Mouse (Mus musculus): ENCODE measurements at regions not wholly inside any gene's neighbourhood (a gene's known extent, or its start where the extent isn't known, plus 50 kb on each side); places are given as distances from the start of the nearest gene placed in this dataset.

DNA sequence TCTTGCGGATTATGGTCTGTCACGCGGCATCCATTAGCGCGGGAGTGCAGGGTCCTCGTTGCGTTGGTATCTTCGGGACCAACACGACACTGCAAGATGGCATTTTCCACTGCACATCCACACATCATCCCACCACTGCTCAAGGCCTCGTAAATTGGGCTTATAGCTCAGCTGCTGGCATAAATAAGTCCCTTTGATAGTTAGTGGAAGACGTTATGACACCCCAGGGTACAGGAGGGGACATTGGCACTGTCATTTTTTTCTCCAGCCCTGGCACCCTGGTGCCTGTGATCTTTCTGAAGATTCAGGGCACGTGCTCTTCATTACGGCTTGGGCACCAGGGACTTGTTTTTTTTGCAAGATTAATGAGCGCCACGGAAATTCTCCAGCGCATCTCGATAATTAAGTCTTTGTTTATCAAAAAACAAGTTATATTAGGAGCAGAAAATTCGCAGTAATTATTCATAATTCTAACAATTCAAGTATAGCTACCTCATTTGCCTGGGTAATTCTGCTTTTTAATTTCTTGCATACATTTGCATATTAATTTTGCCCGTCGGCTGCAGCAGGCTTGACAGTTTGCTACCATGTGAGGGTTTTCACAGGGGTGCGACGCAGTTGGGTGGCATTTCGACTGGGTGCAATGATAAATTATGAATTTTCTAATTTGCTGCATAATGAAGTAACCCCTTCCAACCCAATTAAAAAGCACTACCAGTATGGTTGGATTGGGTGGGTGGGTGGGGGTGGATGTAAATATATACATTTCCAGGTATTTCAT lies 119.1 kb downstream of the Vrk1 start:
- peak; percentile 40 for DNase-seq

GRCm38 (mm10) chr12:106130071-106130676 lies 120.1 kb downstream of the Vrk1 start:
- no peak for DNase-seq

DNA sequence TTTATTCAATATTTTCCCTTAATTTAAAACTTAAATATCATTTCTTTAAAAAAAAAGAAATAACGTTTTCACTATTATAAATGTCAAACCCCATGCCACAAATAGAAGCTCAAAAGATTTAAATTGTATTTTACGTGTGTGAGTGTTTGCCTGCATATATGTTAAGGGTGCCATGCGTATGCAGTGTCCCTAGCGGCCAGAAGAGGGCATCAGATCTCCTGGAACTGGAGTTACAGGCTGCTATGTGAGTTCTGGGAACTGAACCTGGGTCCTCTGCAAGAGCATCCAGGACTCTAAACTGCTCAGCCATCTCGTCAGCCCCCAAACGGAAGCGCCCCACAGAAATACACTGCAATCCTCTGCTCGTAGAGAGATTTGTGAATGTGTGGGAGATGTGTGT lies 122.7 kb downstream of the Vrk1 start:
- no peak for DNase-seq

DNA sequence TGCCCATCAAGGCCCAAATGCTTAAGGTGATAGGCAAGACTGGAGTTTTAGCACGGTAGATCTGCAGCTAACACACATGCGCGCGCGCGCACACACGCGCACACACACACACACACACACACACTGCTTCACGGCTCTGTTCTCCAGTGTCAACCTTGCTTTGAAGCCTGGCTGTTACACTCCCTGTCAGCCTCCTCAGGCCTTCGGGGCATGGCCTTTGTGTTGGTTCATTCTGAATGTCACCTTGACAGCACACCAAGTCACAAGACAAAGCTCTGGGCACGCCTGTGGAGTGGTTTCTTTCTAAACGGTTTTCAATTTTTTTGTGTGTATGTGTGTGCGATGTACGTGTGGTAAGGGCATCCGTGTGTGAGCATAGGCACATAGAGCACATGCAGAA lies 128.4 kb downstream of the Vrk1 start:
- no peak for DNase-seq

GRCm38 (mm10) chr12:106139491-106139890 lies 129.5 kb downstream of the Vrk1 start:
- DNase-seq: no peak

DNA sequence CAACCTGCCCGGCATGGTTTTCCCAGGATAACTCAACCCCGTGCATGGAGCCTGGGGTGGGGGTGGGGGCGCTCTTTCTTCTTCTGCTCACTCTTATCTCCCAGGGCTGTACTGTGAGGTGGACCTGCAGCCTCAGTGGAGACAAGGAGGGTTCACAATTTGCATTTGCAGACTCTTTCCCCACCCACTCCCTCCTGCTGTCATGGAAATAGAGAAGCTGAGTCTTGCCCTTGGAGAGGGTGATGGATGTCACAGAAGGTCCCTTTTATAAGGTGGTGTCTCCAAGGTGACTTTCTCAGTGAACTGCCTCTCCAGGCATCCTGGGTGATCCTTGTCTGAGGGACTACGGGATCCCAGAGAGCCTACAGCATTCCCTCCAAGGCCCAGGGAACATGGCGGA lies 129.9 kb downstream of the Vrk1 start:
- no peak for DNase-seq

DNA sequence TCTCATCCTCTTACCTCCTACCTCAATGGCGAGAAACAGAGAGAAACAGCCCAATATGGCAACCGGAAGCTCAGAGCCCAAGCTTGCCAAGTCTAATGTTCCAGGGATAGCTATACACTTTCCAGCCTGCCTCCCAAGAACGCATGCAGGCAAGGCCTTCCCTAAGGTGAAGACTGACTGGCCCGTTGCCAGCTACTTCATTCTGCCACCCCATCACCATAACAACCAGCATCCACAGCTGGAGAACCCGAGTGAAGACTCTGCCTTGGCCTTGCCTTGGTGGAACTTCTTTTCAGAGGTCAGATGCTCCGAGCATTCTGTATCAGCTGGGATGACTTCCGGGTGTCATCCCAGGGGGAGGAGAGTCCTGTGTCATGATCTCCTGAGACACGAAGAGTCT lies 130.6 kb downstream of the Vrk1 start:
- DNase-seq: no peak

GRCm38 (mm10) chr12:106143548-106143947 lies 133.5 kb downstream of the Vrk1 start:
- no peak for DNase-seq

DNA sequence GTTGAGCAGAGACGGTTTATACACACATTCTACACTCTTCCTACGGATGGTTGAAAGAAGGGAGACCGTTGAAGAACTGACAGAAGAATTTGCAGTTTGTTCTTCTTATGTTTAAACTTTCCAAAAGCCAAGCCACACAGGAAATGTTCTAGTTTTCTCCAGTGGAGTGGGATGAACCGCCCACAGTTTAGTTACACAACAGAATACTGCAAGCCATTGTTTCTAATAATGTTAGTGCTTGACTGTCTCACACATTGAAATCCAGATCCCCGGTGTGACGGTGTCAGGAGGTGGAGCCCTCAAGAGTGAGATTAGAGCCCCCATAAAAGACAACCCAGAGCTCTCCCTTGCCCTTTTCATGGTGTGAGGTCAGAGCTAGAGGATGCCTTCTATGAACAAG lies 146.8 kb downstream of the Vrk1 start:
- no peak for DNase-seq

DNA sequence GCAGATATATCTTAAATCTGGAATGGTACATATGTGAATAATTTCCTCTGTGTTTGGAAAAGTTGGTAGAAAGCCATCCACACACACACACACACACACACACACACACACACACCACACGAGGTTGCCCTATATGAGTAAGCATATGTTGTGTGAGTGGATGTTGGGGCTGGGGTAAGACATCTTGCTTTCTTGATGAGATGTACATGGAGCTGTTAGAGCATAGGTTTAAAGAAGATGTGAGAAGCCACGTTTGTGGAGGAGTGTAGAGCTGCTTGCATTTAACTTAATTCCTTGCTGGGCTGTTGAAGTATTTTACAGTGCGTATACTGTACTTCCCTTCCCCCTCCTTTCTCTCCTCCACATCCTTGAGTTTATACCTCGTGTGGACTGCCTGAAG lies 147.8 kb downstream of the Vrk1 start:
- no peak for DNase-seq

DNA sequence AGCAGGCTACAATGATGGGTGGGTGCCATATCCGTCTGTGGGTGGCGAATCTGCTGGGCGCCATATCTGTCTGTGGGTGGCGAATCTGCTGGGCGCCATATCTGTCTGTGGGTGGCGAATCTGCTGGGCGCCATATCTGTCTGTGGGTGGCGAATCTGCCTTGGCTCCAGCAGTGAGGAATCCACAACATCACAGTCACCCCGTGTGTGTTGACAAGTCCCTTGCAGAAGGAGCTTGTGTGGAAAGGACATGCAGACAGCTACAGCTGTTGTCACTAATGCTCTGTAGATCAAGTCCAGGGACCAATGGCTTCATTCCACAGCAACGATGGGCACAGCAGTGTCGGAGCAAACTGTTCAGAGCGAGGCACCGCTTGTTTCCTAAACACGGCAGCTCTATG lies 148.6 kb downstream of the Vrk1 start:
- no peak for DNase-seq

GRCm38 (mm10) chr12:106171301-106171700 lies 161.3 kb downstream of the Vrk1 start:
- no peak for DNase-seq

- peak; percentile 86 for DNase-seq
Measured at GRCm38 (mm10) chr12:106173211-106173610, 163.2 kb downstream of the Vrk1 start.

GRCm38 (mm10) chr12:106174070-106174980 lies 164.3 kb downstream of the Vrk1 start:
- DNase-seq: peak; percentile 69

DNA sequence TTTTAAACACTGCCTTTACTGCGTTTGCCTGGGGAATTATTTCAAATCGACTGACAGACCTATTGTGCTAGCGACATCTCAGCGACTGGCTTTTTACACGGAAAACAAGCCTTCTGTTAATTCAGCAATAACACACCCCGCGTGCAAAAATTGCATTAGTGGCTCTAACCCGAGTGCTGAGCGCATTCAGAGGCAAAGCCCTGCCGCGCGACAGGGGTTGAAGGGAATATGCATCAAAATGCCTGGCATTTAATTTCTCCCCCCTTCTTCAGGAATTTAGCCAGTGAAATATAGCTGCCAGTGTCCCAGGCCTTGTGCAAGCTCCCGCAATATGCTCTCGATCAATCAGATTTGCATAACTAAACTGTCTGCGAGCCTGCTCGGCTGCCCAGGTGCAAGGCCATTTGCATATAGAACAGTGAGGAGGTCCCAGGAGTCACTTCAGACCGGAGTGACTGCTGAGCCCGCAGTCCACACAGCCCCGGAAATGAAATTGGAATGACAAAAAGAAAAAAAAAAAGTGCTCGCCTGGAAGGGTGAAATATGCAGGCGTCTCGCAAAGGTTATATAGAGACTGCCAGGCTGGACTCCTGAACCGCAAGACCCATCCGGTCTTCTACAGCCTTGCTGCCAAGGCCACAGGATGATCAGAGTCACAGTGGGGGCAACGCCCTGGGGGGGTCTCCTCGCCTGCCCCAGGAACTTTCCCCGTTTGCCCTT lies 165.1 kb downstream of the Vrk1 start:
- DNase-seq: peak; percentile 41

DNA sequence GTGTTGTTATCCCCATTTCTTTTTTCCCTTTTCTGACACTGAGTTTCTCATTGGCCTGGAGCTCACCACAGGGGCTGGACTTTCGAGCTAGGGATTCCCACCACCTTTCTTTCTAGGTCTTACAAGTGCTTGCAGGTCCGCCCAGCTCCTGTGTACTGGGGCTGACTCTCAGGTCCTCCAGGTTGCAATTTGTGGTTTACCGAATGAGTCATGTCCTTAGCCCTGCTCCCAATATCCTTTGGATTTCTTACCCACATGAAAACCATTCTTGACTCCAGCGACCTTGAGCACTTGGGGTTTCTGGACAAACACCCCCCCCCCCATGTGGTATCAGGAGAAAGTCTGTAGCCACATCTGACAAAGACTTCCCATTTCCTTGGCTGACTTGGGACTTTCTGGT lies 167.3 kb downstream of the Vrk1 start:
- no peak for DNase-seq

DNA sequence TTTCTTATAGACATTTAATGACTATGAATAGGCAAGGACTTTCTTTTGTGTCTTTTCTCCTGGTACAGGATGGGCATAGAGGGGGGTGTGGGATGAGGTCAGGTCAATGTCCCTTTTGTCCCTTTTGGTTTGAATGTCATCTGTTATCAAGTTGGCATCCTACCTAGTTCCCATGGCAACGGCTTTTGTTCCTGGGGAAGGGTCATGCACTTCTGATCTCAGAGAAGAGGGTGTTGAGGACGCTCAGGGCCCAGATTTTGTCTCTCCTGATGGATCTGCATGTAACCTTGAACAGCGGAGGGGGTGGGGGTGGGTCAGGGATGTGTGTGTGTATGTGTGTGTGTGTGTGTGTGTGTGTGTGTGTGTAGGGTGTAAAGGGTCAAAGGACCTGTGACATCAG lies 167.8 kb downstream of the Vrk1 start:
- DNase-seq: peak; percentile 35

- DNase-seq: no peak
Measured at GRCm38 (mm10) chr12:106178688-106179205, 168.7 kb downstream of the Vrk1 start.

DNA sequence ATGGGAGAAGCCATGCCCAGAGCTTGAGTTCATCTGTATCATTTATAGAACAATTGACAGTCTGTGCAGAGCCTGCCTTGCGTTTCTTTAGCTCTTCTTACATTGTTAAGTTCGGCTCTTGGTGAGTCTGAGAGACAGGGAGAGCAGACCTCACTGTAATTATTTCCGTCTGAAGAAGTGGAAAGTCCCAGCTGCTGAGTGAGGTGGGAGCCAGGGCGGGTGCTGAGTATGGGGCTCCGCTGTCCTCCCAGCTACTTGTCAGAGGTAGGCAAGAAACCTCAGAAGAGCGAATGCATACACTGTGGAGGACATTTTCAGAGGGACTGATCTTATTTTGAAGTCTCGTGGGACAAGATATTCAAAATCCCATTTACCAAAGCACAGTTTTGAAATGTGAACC lies 172.9 kb downstream of the Vrk1 start:
- DNase-seq: no peak

DNA sequence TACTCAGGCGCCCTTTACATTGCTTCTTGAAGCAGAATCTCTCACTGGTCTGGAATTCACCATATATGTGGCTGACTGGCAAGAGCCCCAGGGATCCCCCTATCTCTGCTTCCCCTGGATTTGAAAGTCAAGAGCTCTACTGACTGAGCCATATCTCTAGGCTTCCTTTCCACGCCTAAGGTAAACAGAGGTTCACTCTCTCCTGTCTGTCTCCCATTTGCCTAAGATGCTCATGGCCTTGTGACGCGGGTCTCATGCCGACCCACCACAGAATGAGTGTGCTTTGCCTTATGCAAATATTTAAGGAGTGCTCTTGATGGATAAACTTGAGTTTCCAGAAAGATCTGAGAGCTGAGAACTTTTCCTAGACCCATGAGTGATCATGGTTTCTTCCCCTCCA lies 173.9 kb downstream of the Vrk1 start:
- DNase-seq: no peak

DNA sequence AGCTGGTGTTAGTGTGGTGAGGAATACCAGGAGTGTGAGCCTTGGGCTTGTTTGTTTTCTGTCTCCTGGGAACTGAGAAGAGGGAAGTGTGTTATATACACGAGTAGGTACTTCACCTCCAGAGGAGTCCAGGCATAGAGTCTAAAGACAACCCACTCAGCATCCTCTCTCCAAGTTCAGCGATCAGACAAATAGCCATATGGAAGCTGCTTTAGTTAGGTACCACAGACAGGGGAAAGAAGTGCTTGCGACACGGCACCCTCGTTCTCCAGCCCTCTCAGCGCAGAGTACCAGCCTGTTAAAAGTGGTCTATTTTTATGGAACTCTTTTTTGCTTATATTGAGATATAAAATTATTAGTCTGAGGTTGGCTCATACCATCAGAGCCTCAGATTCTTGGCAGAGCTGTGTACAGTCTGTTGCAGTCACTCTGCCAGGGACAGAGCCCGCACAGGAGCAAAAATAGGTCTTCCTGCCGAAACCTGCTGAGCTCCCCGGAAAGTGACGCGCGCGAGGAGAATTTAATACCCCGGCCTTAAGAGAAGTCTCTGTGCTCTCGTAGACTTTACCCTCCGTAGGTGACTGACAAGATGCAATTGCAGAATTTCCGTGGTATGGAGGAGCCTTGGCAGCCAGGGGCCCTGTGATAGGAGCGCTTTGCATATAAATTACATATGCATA lies 175.5 kb downstream of the Vrk1 start:
- DNase-seq: no peak

- DNase-seq: no peak
Measured at GRCm38 (mm10) chr12:106186501-106186900, 176.5 kb downstream of the Vrk1 start.
